Mouse (Mus musculus) small intestine, adult 2 months (tissue): ENCODE data around the gene Man1c1.

Experiments
- CTCF ChIP-seq: fragments of 200-500 bp; IDR thresholded peaks from 2 replicates; pipeline ENCODE4 v1.5.1; 2012; ENCODE audit warnings: low read depth, mild to moderate bottlenecking, control low read depth, inconsistent platforms, low read length, moderate library complexity, mixed read lengths; ENCODE audit not compliant: insufficient replicate concordance, insufficient read length; ENCODE audit errors: extremely low read depth
- POLR2A ChIP-seq: fragments of 200-500 bp; IDR thresholded peaks from 2 replicates; pipeline ENCODE4 v1.6.1; 2012; ENCODE audit warnings: low read depth, mild to moderate bottlenecking, control low read depth, inconsistent platforms, low read length, moderate library complexity

- TF ChIP-seq POLR2A (no peak), CTCF (no peak)
These were observed 30.9 kb downstream of the Man1c1 start for GRCm38 (mm10) chr4:134673151-134673550.
